Mouse (Mus musculus) bone marrow, adult 2 months (tissue): ENCODE measurements around the gene Gdi1. TPM values are rescaled to one million over a fixed set of nuclear protein-coding genes. Genes with fewer than 3 reads are reported as not detected.
A peak's percentile ranks its signal among the peaks of the same experiment; 100 is the strongest.
"Not testable (repeated sequence)": the region's sequence is repeated elsewhere in the genome, so short reads cannot be mapped to it uniquely, and the experiment has no call there.

ENCODE experiments used
- H3K27ac ChIP-seq: fragments of 200-500 bp; 2 replicates; pipeline ENCODE4 v1.5.1; 2012; ENCODE audit warnings: low read depth, mild to moderate bottlenecking, control low read depth, inconsistent platforms, low read length; ENCODE audit not compliant: control insufficient read depth, poor library complexity, insufficient read depth
- H3K4me1 ChIP-seq: fragments of 200-500 bp; 2 replicates; pipeline ENCODE4 v1.6.1; 2011; ENCODE audit warnings: low read length; ENCODE audit not compliant: control insufficient read depth, insufficient read depth
- H3K4me3 ChIP-seq: fragments of 200-500 bp; replicated peaks from 2 replicates; pipeline ENCODE3; 2011; ENCODE audit warnings: mild to moderate bottlenecking, low read depth, low read length, control low read depth; ENCODE audit not compliant: control insufficient read depth
- CTCF ChIP-seq: fragments of 200-500 bp; IDR thresholded peaks from 2 replicates; pipeline ENCODE4 v1.5.1; 2011; ENCODE audit warnings: low read length, control low read depth; ENCODE audit not compliant: control insufficient read depth, insufficient read depth
- POLR2A ChIP-seq: fragments of 200-500 bp; IDR thresholded peaks from 2 replicates; pipeline ENCODE4 v1.6.1; 2011; ENCODE audit warnings: low read depth, mild to moderate bottlenecking, control low read depth, low read length, borderline replicate concordance; ENCODE audit not compliant: control insufficient read depth
- WGBS: fragments of 180-500 bp; shearing (Covaris S2); methylation state at CpG from one replicate; pipeline ENCODE4 v1.1.7; 2018; 5-methylcytosine and 5-hydroxymethylcytosine counted together
- polyA plus RNA-seq: library from polyadenylated mRNA; stranded (reverse); fragments of >200 nt; gene quantifications from 2 replicates; pipeline ENCODE4 v1.2.4, GENCODE M21; 2011; ENCODE audit warnings: low replicate concordance; ENCODE audit not compliant: missing spikeins, insufficient read depth, insufficient read length

Gene Gdi1
- polyA plus RNA-seq, 1 experiment = 157 TPM

DNA sequence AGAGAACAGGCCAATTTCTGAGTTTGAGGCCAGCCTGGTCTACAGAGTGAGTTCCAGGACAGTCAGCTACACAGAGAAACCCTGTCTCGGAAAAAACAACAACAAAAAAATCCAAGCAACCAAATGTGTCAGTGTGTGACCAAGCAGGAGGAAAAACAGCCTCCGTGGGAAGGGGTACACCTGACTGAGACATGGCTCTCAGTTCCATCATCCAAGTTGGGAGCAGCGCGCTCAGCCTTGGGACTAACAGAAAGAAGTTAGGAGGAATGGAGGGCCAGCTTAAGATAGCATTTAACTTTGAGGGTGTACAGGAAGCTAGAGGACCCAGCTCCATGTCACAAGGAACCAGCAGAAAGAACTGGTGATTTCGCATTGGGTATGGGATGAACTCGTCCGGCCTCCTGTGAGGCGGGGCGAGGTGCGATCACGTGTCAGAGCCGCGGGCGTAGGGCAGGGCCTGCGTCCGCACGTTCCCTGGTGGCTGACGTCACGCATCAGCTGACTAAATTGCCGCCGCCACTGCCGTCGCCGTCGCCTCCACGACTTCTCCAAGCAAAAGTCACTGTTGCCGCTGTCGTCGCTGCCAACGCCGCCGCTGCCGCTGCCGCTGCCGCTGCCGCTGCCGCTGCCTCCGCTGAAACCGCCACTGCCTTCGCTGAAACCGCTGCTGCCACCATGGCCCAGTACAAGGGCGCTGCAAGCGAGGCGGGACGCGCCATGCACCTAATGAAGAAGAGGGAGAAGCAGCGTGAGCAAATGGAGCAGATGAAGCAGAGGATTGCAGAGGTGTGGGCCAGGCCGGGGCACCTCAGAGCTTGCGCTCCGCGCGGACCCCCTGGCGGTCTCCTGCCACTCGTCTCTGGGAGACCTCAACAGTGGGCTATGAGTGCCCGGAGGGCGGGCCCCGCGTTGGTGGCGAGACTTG lies 8.0 kb downstream of the Gdi1 start, which contains the start of gene Fam50a:
Fam50a (plus strand) TSS at position 494 of the 925 bp plus-strand sequence.
- 14% methylated on average over 53 of the region's 59 CpGs for WGBS
- Histone ChIP-seq H3K27ac (peak within 1 kb of the TSS; percentile 90), H3K4me3 (peak within 1 kb of the TSS; percentile 89), H3K4me1 (no peaks in the 10 kb centered on the region)
- TF ChIP-seq CTCF (no peak), POLR2A (peak; percentile 56; the same call in 1 of the 2 replicates)

GRCm38 (mm10) chrX:74328725-74329161 lies 23.9 kb downstream of the Gdi1 start, which contains the start of gene Plxna3:
TSS of gene Plxna3 (plus strand) at chrX:74329066.
- no peak for TF ChIP-seq POLR2A
- TF ChIP-seq CTCF = no peak
- 11% methylated on average over 27 of the region's 30 CpGs for WGBS
- H3K4me1 ChIP-seq = no peaks in the 10 kb centered on the region
- H3K27ac ChIP-seq = peak within 1 kb of the TSS; percentile 15; the same call in 1 of the 2 replicates
- H3K4me3 ChIP-seq = peak within 1 kb of the TSS; percentile 31

- 25% methylated on average over 9 of the region's 10 CpGs for WGBS
- Histone ChIP-seq H3K27ac (no peak overlapping the region), H3K4me3 (peak overlapping the region; percentile 31), H3K4me1 (no peaks in the 10 kb centered on the region)
- TF ChIP-seq POLR2A (no peak), CTCF (no peak)
Observed at GRCm38 (mm10) chrX:74329215-74329671, 24.4 kb downstream of the Gdi1 start.

- 47% methylated on average over 2 of the region's 2 CpGs for WGBS
- TF ChIP-seq CTCF (no peak), POLR2A (no peak)
Observed at GRCm38 (mm10) chrX:74330166-74330930, 25.6 kb downstream of the Gdi1 start.

GRCm38 (mm10) chrX:74352645-74353466 lies 48.1 kb downstream of the Gdi1 start:
- WGBS = 14% methylated on average over 13 of the region's 13 CpGs
- H3K27ac ChIP-seq = no peak overlapping the region
- H3K4me1 ChIP-seq = peaks cover 2% of the 10 kb centered on the region
- TF ChIP-seq CTCF = no peak
- no peak for TF ChIP-seq POLR2A
- H3K4me3 ChIP-seq = peak overlapping the region; percentile 61

More at GRCm38 (mm10) chrX:74330166-74330930, 25.6 kb downstream of the Gdi1 start:
- H3K4me1 ChIP-seq = no peaks in the 10 kb centered on the region
- no peak overlapping the region for H3K4me3 ChIP-seq
- H3K27ac ChIP-seq = no peak overlapping the region

GRCm38 (mm10) chrX:74353467-74353770 lies 48.6 kb downstream of the Gdi1 start, which contains the start of gene Lage3:
TSS of gene Lage3 (minus strand) at chrX:74353618.
- 7% methylated on average over 9 of the region's 22 CpGs for WGBS
- Histone ChIP-seq H3K4me3 (peak within 1 kb of the TSS; percentile 61), H3K27ac (no peak within 1 kb of the TSS), H3K4me1 (peaks cover 2% of the 10 kb centered on the region)
- TF ChIP-seq POLR2A (peak; percentile 74), CTCF (no peak)

- not testable (repeated sequence) for H3K4me3 ChIP-seq, H3K27ac ChIP-seq, H3K4me1 ChIP-seq
- 83% methylated on average over 3 of the region's 3 CpGs for WGBS
Observed at GRCm38 (mm10) chrX:74357069-74357468, 52.3 kb downstream of the Gdi1 start.

DNA sequence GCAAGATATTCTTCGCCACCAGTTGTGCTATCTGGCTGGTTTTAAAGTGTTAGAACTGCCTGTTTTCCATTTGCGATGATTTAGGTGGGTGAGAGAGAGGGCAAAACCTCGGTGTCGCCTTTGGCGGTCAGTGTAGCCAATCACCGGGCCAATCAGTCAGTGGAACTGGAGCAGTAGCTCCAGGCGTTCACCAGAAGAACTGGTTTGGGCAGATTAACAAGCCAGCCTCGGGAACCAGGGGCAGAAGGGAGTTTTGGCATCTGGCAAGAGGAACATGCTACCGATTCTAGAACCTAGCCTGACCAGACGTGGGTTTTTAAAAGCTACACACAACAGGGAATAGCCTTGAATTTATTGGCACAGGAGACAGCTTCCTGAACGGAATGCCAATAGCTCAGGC lies 54.4 kb downstream of the Gdi1 start:
- Histone ChIP-seq H3K27ac (no peak overlapping the region), H3K4me1 (no peaks in the 10 kb centered on the region), H3K4me3 (no peak overlapping the region)
- 61% methylated on average over 11 of the region's 11 CpGs for WGBS
- TF ChIP-seq POLR2A = no peak
- TF ChIP-seq CTCF = no peak

Other genes with a start within 250 kb of the Gdi1 start
- not detected in 2 replicates for gene Opn1mw, start 177.5 kb upstream of the Gdi1 start, polyA plus RNA-seq
- 13.2 and 15.1 TPM in 2 replicates for gene Mecp2, start 169.6 kb upstream of the Gdi1 start, polyA plus RNA-seq
- gene Tex28, start 137.2 kb upstream of the Gdi1 start, polyA plus RNA-seq = not detected in 2 replicates
- gene Tktl1, start 127.7 kb upstream of the Gdi1 start, polyA plus RNA-seq = not detected in 2 replicates
- 140 and 356 TPM in 2 replicates for gene Flna, start 55.2 kb upstream of the Gdi1 start, polyA plus RNA-seq
- gene Emd, start 50.3 kb upstream of the Gdi1 start, polyA plus RNA-seq = 34.6 and 51.7 TPM in 2 replicates
- 68.3 and 79.6 TPM in 2 replicates for gene Rpl10, start 34.2 kb upstream of the Gdi1 start, polyA plus RNA-seq
- gene Taz, start 23.1 kb upstream of the Gdi1 start, polyA plus RNA-seq = 32.4 and 58.0 TPM in 2 replicates
- gene Dnase1l1, start 22.7 kb upstream of the Gdi1 start, polyA plus RNA-seq = 16.4 and 21.5 TPM in 2 replicates
- 154 and 166 TPM in 2 replicates for gene Atp6ap1, start 7.9 kb upstream of the Gdi1 start, polyA plus RNA-seq
- 38.8 and 61.0 TPM in 2 replicates for gene Fam50a, start 8.0 kb downstream of the Gdi1 start, polyA plus RNA-seq
- gene Plxna3, start 24.1 kb downstream of the Gdi1 start, polyA plus RNA-seq = 3.6 TPM in 2 replicates
- 39.5 and 58.6 TPM in 2 replicates for gene Lage3, start 48.6 kb downstream of the Gdi1 start, polyA plus RNA-seq
- 27.2 and 35.6 TPM in 2 replicates for gene Ubl4a, start 68.2 kb downstream of the Gdi1 start, polyA plus RNA-seq
- gene Slc10a3, start 68.4 kb downstream of the Gdi1 start, polyA plus RNA-seq = 2.7 TPM in 2 replicates
- gene Fam3a, start 88.3 kb downstream of the Gdi1 start, polyA plus RNA-seq = 3.6 and 9.1 TPM in 2 replicates
- 11.6 and 11.7 TPM in 2 replicates for gene Ikbkg, start 88.3 kb downstream of the Gdi1 start, polyA plus RNA-seq
- gene G6pdx, start 124.2 kb downstream of the Gdi1 start, polyA plus RNA-seq = 20.9 and 33.4 TPM in 2 replicates
- not detected in 2 replicates for gene Gm6880, start 176.4 kb downstream of the Gdi1 start, polyA plus RNA-seq